Mouse (Mus musculus) cerebellum, adult 2 months (tissue): ENCODE data around the gene Haspin.

ENCODE experiments used
- CTCF ChIP-seq: fragments of 200-500 bp; IDR thresholded peaks from 2 replicates; pipeline ENCODE4 v1.5.1; 2011; ENCODE audit warnings: low read depth, mild to moderate bottlenecking, control low read depth, low read length, moderate library complexity, borderline replicate concordance; ENCODE audit not compliant: insufficient read depth
- POLR2A ChIP-seq: fragments of 200-500 bp; IDR thresholded peaks from 2 replicates; pipeline ENCODE4 v1.6.1; 2011; ENCODE audit warnings: low read length, control low read depth, borderline replicate concordance; ENCODE audit not compliant: insufficient read depth

- TF ChIP-seq CTCF (no peak), POLR2A (no peak)
Measured at GRCm38 (mm10) chr11:73146975-73147365, 8.9 kb upstream of the Haspin start.
